Mouse (Mus musculus): ENCODE measurements at regions not wholly inside any gene's neighbourhood (a gene's known extent, or its start where the extent isn't known, plus 50 kb on each side); places are given as distances from the start of the nearest gene placed in this dataset.

DNA sequence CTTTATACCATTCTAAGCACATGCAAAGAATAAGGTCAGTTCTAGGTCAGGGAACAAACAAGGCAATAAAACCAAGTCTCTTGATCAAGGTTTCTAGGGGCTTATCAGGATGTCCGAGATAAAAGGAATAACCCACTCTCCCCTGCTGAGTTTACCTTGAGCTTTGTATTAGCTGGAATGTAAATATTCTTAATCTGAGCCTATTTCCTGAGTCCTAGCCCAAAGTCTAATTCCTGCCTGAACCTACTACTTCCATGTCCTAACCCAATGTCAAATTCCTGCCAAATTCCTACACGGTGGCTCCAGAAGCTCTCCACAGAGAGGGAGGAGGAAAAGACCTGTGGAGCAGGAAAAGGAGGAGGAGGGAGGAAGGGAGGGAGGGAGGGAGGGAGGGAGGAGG, 169.6 kb upstream of the Jarid2 start:
- Histone ChIP-seq H3K36me3 (ENCODE audit: control insufficient read depth, insufficient read depth, low read length) (no peaks in the 10 kb centered on the region), H3K4me2 (replicated peaks; ENCODE audit: low read depth) (no peak overlapping the region), H3K4me3 (ENCODE audit: low read depth, low read length) (no peak overlapping the region), H3K4me1 (replicated peaks; ENCODE audit: control insufficient read depth, insufficient read depth) (no peaks in the 10 kb centered on the region), H3K9ac (ENCODE audit: low read length) (no peak overlapping the region), H3K9me3 (ENCODE audit: control insufficient read depth, low read length) (no peaks in the 10 kb centered on the region), H3K27me3 (ENCODE audit: control insufficient read depth, insufficient read depth, low read length) (no peaks in the 10 kb centered on the region), H3K27ac (replicated peaks) (no peak overlapping the region)
- WGBS: 21% methylated on average over 2 of the region's 2 CpGs
- DNase-seq (ENCODE audit: low spot score): no peak
- no peak for TF ChIP-seq EP300 (optimal IDR thresholded peaks at IDR 0.05)
- no peak for TF ChIP-seq CTCF (IDR thresholded peaks at IDR 0.05; ENCODE audit: low read depth)
- no peak for ATAC-seq (ENCODE audit: low FRiP score, low TSS enrichment)

DNA sequence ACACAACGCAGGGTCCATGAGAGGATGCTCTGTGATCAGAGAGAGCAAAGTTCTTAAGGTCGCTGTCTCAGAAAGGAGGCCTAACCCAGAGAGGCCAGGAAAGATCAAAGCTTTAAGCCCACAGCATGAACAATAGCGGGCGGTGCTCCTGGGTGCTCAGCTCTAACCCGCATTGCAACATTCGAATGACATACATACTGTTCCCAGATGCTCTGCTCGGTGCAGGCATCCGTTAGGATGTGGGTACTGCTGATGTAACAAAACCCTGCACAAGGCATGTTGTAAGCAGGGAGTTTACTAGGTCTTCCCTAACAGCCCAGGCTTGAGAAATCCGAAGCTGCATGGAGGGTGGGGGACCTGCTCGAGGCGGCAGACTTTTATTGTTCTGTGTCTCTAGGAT, 164.6 kb upstream of the Jarid2 start:
- no peak for DNase-seq (ENCODE audit: low spot score)
- H3K27ac ChIP-seq (replicated peaks): no peak overlapping the region

DNA sequence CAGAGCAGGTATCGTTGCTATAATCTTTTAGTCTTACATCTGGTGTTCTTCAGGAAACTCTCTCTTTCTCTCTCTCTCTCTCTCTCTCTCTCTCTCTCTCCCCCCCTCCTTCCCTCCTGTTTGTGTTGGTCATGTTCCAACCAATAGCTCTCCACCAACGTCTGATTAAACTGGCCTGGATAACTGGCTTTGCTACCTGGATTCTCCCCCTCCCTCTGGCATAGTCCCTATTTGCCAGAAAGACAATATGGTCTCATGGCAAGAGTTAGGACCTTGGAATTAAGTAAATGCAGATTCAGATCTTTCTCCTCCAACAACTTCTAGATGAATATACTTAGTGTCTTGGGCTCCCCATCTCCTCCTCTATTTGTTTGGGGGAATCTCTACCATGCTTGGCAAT, 161.6 kb upstream of the Jarid2 start:
- Histone ChIP-seq H3K27ac (replicated peaks) (no peak overlapping the region), H3K9ac (ENCODE audit: low read length) (no peak overlapping the region), H3K36me3 (ENCODE audit: control insufficient read depth, insufficient read depth, low read length) (no peaks in the 10 kb centered on the region), H3K9me3 (ENCODE audit: control insufficient read depth, low read length) (no peaks in the 10 kb centered on the region), H3K4me3 (ENCODE audit: low read depth, low read length) (no peak overlapping the region), H3K4me1 (replicated peaks; ENCODE audit: control insufficient read depth, insufficient read depth) (no peaks in the 10 kb centered on the region), H3K27me3 (ENCODE audit: control insufficient read depth, insufficient read depth, low read length) (no peaks in the 10 kb centered on the region), H3K4me2 (replicated peaks; ENCODE audit: low read depth) (no peak overlapping the region)
- ATAC-seq (ENCODE audit: low FRiP score, low TSS enrichment) (no peak), DNase-seq (ENCODE audit: low spot score) (no peak)
- WGBS: 25% methylated on average over 2 of the region's 2 CpGs
- TF ChIP-seq EP300 (optimal IDR thresholded peaks at IDR 0.05) (no peak), CTCF (IDR thresholded peaks at IDR 0.05; ENCODE audit: low read depth) (no peak)

More for the DNA sequence above, 164.6 kb upstream of the Jarid2 start:
- Histone ChIP-seq H3K4me1 (replicated peaks; ENCODE audit: control insufficient read depth, insufficient read depth) (no peaks in the 10 kb centered on the region), H3K36me3 (ENCODE audit: control insufficient read depth, insufficient read depth, low read length) (no peaks in the 10 kb centered on the region), H3K4me2 (replicated peaks; ENCODE audit: low read depth) (no peak overlapping the region), H3K27me3 (ENCODE audit: control insufficient read depth, insufficient read depth, low read length) (no peaks in the 10 kb centered on the region), H3K9ac (ENCODE audit: low read length) (no peak overlapping the region), H3K9me3 (ENCODE audit: control insufficient read depth, low read length) (no peaks in the 10 kb centered on the region), H3K4me3 (ENCODE audit: low read depth, low read length) (no peak overlapping the region)
- TF ChIP-seq CTCF (IDR thresholded peaks at IDR 0.05; ENCODE audit: low read depth) (no peak), EP300 (optimal IDR thresholded peaks at IDR 0.05) (no peak)
- WGBS: 53% methylated on average over 11 of the region's 11 CpGs
- ATAC-seq (ENCODE audit: low FRiP score, low TSS enrichment): no peak

DNA sequence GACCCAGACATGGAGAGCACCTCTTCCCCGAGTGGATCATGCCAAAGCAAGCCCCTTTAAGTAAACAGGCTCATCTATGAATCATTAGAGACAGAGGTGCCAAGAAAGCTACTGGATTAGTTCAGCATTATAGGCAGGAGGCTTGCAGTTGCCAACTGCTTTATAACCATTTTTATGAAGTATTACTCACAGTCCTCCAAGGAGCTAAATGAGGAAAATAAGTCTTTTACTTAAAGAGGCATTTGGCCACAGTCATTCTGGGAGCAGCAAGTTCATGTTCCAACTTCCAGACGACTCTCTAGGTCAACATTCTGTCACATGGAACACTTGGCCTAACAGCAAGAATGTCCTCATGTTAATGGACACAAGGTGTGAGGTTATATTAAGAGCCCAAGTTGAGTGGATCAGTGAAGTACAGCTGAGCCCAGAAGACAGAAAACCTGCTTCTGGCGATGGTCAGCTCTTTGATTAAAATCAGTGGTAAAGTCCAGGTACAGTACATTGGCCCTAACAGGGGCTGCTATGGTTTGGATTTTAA, 160.0 kb upstream of the Jarid2 start:
- Histone ChIP-seq H3K9me3 (ENCODE audit: control insufficient read depth, low read length) (no peaks in the 10 kb centered on the region), H3K27me3 (ENCODE audit: control insufficient read depth, insufficient read depth, low read length) (no peaks in the 10 kb centered on the region), H3K4me1 (replicated peaks; ENCODE audit: control insufficient read depth, insufficient read depth) (no peaks in the 10 kb centered on the region), H3K9ac (ENCODE audit: low read length) (no peak overlapping the region), H3K36me3 (ENCODE audit: control insufficient read depth, insufficient read depth, low read length) (no peaks in the 10 kb centered on the region), H3K4me3 (ENCODE audit: low read depth, low read length) (no peak overlapping the region), H3K4me2 (replicated peaks; ENCODE audit: low read depth) (no peak overlapping the region), H3K27ac (replicated peaks) (no peak overlapping the region)
- 37% methylated on average over 3 of the region's 3 CpGs for WGBS
- ATAC-seq (ENCODE audit: low FRiP score, low TSS enrichment) (no peak; the same call in 1 of the 2 replicates), DNase-seq (ENCODE audit: low spot score) (no peak)
- TF ChIP-seq EP300 (optimal IDR thresholded peaks at IDR 0.05) (no peak), CTCF (IDR thresholded peaks at IDR 0.05; ENCODE audit: low read depth) (no peak)

DNA sequence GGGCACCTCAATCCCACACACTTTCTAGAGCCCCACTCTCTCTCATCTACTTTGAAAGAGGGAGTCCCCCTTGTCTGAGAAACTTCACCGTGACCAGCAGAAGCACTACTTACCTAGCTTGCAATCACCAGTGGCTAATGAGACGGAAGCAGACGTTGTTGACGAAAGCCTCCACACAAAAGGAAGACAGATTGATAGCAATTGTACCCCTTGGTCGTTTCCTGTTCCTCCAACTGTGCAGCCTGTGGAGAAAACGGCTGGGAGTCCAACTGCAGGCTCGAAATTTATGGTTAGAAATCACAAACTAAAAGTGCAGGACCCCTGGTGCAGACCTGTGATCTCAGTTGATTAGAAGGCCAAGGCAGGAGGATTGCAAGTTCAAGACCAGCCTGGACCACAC, 155.8 kb upstream of the Jarid2 start:
- Histone ChIP-seq H3K27me3 (ENCODE audit: control insufficient read depth, insufficient read depth, low read length) (no peaks in the 10 kb centered on the region), H3K9ac (ENCODE audit: low read length) (no peak overlapping the region), H3K4me1 (replicated peaks; ENCODE audit: control insufficient read depth, insufficient read depth) (no peaks in the 10 kb centered on the region), H3K4me3 (ENCODE audit: low read depth, low read length) (no peak overlapping the region), H3K9me3 (ENCODE audit: control insufficient read depth, low read length) (no peaks in the 10 kb centered on the region), H3K4me2 (replicated peaks; ENCODE audit: low read depth) (no peak overlapping the region), H3K27ac (replicated peaks) (no peak overlapping the region), H3K36me3 (ENCODE audit: control insufficient read depth, insufficient read depth, low read length) (no peaks in the 10 kb centered on the region)
- no peak for ATAC-seq (ENCODE audit: low FRiP score, low TSS enrichment)
- TF ChIP-seq EP300 (optimal IDR thresholded peaks at IDR 0.05): no peak
- TF ChIP-seq CTCF (IDR thresholded peaks at IDR 0.05; ENCODE audit: low read depth): no peak
- WGBS: 25% methylated on average over 7 of the region's 7 CpGs
- no peak for DNase-seq (ENCODE audit: low spot score)

DNA sequence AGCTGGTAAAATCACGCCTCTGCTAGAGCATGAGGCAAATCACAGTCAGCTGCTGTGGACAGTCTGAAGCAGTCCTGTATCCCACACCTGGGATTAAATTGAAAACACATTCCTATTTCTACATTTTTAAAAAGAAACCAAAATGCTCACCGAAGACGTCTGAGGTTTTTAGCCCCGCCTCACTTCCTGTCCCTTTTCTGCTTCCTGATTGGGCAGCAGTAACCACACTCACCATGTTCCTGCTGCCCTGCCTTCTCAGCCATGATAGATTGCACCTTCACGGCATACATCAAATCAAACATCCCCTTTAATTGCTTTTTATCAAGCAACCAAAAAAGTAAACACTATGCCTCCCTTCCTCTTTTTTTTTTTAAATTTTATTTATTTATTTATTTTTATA, 150.1 kb upstream of the Jarid2 start:
- Histone ChIP-seq H3K36me3 (ENCODE audit: control insufficient read depth, insufficient read depth, low read length) (no peaks in the 10 kb centered on the region), H3K4me3 (ENCODE audit: low read depth, low read length) (no peak overlapping the region), H3K4me1 (replicated peaks; ENCODE audit: control insufficient read depth, insufficient read depth) (no peaks in the 10 kb centered on the region), H3K9ac (ENCODE audit: low read length) (no peak overlapping the region), H3K4me2 (replicated peaks; ENCODE audit: low read depth) (no peak overlapping the region), H3K9me3 (ENCODE audit: control insufficient read depth, low read length) (no peaks in the 10 kb centered on the region), H3K27me3 (ENCODE audit: control insufficient read depth, insufficient read depth, low read length) (no peaks in the 10 kb centered on the region), H3K27ac (replicated peaks) (no peak overlapping the region)
- WGBS: 93% methylated on average over 5 of the region's 5 CpGs
- ATAC-seq (ENCODE audit: low FRiP score, low TSS enrichment) (no peak), DNase-seq (ENCODE audit: low spot score) (no peak)
- TF ChIP-seq EP300 (optimal IDR thresholded peaks at IDR 0.05) (no peak), CTCF (IDR thresholded peaks at IDR 0.05; ENCODE audit: low read depth) (no peak)

Data from stomach, postnatal 0 days (tissue).